Mouse (Mus musculus) small intestine, adult 2 months (tissue): ENCODE measurements around the gene Stim2.

Experiments used
- CTCF ChIP-seq: fragments of 200-500 bp; IDR thresholded peaks from 2 replicates; pipeline ENCODE4 v1.5.1; 2012; ENCODE audit warnings: low read depth, mild to moderate bottlenecking, control low read depth, inconsistent platforms, low read length, moderate library complexity, mixed read lengths; ENCODE audit not compliant: insufficient replicate concordance, insufficient read length; ENCODE audit errors: extremely low read depth
- POLR2A ChIP-seq: fragments of 200-500 bp; IDR thresholded peaks from 2 replicates; pipeline ENCODE4 v1.6.1; 2012; ENCODE audit warnings: low read depth, mild to moderate bottlenecking, control low read depth, inconsistent platforms, low read length, moderate library complexity

DNA sequence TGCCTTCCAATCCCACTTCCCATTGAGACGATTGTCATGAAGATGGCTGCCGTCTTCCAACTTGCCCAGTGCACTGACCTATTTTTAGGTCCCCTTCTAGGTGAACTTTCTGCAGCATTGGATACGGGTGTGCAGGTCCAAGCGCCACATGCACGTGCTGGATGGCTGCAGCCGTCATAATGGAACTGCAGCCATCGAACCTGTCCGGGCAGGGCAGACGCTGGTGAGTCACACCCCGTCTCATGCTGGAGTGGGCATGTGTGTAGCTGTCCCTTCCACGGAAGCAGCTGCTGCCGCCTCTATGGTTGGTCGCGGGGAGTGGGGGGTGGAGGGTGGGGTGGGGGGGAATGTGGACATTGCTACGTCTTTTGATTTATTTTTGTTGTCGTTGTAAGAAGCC is 21.8 kb upstream of the Stim2 start:
- TF ChIP-seq CTCF = no peak
- TF ChIP-seq POLR2A = no peak
